Mouse (Mus musculus) heart, adult 9 months (tissue): ENCODE measurements at regions not wholly inside any gene's neighbourhood (a gene's known extent, or its start where the extent isn't known, plus 50 kb on each side); places are given as distances from the start of the nearest gene placed in this dataset.
"Not testable (repeated sequence)": the region's sequence is repeated elsewhere in the genome, so short reads cannot be mapped to it uniquely, and the experiment has no call there.

Experiments
- DNase-seq, 2 experiments: peaks; one replicate each; pipeline ENCODE4 v3.0.0; 2022; ENCODE audit warnings: low spot score in 2 of 2

- not testable (repeated sequence) for DNase-seq
Measured at GRCm38 (mm10) chrX:114802061-114802460, 102.8 kb upstream of the Ube2dnl1 start.

- peak; percentile 15 to 20 for DNase-seq
Measured at GRCm38 (mm10) chrX:114816267-114816666, 88.5 kb upstream of the Ube2dnl1 start.

DNA sequence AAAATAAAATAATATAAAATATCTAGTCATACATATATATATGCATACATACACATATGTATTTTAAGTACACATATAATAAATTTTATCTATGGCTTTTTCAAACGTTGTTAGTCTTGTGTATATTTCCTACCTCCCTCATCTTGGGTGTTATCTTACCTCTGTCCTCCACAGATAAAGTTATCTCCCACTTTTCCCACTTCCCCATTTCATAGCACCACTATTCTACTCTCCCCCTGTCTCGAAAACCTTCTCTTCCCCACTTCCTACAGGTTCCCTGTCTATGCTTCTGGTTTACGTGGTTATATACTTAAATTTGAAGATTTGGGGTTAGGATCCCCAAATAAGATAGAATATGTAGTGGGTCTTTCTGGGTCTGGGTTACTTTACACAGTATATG, 67.9 kb upstream of the Ube2dnl1 start:
- DNase-seq, result no peak

- DNase-seq, result peak; percentile 2 to 16
Measured at GRCm38 (mm10) chrX:114843510-114843909, 61.3 kb upstream of the Ube2dnl1 start.
